Mouse (Mus musculus): ENCODE results near the gene Serpina5.

- TF ChIP-seq CTCF (IDR thresholded peaks at IDR 0.05; ENCODE audit: borderline replicate concordance, extremely low read depth, insufficient read depth, insufficient read length) (no peak), POLR2A (IDR thresholded peaks at IDR 0.05; ENCODE audit: borderline replicate concordance, extremely low read depth, insufficient read depth, insufficient read length, poor library complexity, severe bottlenecking) (no peak)
These were observed 40.8 kb upstream of the Serpina5 start for GRCm38 (mm10) chr12:104060126-104060525.

Data from brain, embryonic 14.5 days (tissue).